Mouse (Mus musculus) E14TG2a.4 (cell line): ENCODE data around the gene Itpkb.

Experiments used
- CTCF ChIP-seq: conservative IDR thresholded peaks from 2 replicates; pipeline ENCODE4 v1.5.1; 2014; ENCODE audit warnings: low read length
- NANOG ChIP-seq: IDR thresholded peaks from 2 replicates; pipeline ENCODE4 v1.6.1; 2014; ENCODE audit warnings: borderline replicate concordance, low read length, mixed read lengths
- POU5F1 ChIP-seq: IDR thresholded peaks from 2 replicates; pipeline ENCODE4 v1.6.1; 2014; ENCODE audit warnings: low read length, borderline replicate concordance

DNA sequence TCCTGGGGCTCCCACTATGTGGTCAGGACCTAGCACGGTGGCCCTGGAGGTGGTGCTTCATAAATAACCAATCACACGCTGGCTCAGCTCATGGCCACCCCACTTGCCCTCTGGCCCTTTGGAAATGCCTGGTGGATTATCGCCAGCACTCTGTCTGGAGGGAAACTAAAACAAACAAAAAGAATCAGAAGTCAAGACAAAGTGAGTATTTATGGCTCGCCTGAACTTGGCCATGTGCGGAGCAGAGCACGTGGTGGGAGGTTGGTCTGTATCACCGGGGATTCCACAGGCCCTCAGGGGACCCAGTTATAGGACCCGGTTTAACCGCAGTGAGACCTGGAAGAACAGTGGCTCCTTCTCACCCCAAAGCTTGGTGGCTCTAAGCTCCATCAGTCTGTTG, 78.5 kb downstream of the Itpkb start:
- TF ChIP-seq CTCF (no peak), NANOG (no peak), POU5F1 (no peak)
